Comparison of ENCODE assay signal across 8 mouse cellular contexts in genomic region chr6:91153549-91154064, GRCm38 (mm10). TPM values are rescaled to one million over a fixed set of nuclear protein-coding genes. Genes with fewer than 3 reads are reported as not detected.
A peak's percentile ranks its signal among the peaks of the same experiment; 100 is the strongest.
DNase-seq lines count a peak whose midpoint lies in the region; ATAC-seq lines count a peak whose summit lies in the region.

No protein-coding gene starts in this region.

- ATAC-seq in hindbrain, embryonic 15.5 days (ENCODE audit: low FRiP score, low read depth), result peak; percentile 86
- ATAC-seq in limb, embryonic 13.5 days (ENCODE audit: low FRiP score, low read depth), result peak; percentile 62

- peak overlapping the region; percentile 94 for H3K27ac ChIP-seq in hindbrain, embryonic 15.5 days (replicated peaks)
- H3K27ac ChIP-seq in limb, embryonic 13.5 days, result peak overlapping the region; percentile 29

- H3K9me3 ChIP-seq in hindbrain, embryonic 15.5 days, result no peaks in the 10 kb centered on the region
- H3K9me3 ChIP-seq in limb, embryonic 13.5 days, result no peaks in the 10 kb centered on the region

- no peak overlapping the region; the same call in 1 of the 2 replicates for H3K9ac ChIP-seq in hindbrain, embryonic 15.5 days
- no peak overlapping the region for H3K9ac ChIP-seq in limb, embryonic 13.5 days

- no peaks in the 10 kb centered on the region for H3K36me3 ChIP-seq in hindbrain, embryonic 15.5 days
- H3K36me3 ChIP-seq in limb, embryonic 13.5 days, result no peaks in the 10 kb centered on the region

- DNase-seq in thymus, postnatal 0 days (ENCODE audit: low spot score), result peak; percentile 80
- DNase-seq in thymus, postnatal 14 days, result no peak
- peak; percentile 65 for DNase-seq in embryo, embryonic 9.5 days (ENCODE audit: extremely low spot score)
- DNase-seq in neural tube, embryonic 10.5 days (ENCODE audit: extremely low spot score, low spot score), result peak; percentile 65
- no peak for DNase-seq in ovary, postnatal 36 days (ENCODE audit: low spot score)
- DNase-seq in heart, adult 11 months, result no peak

- H3K27me3 ChIP-seq in hindbrain, embryonic 15.5 days, result no peaks in the 10 kb centered on the region
- H3K27me3 ChIP-seq in limb, embryonic 13.5 days, result no peaks in the 10 kb centered on the region

- H3K4me2 ChIP-seq in hindbrain, embryonic 15.5 days, result peak overlapping the region; percentile 52
- H3K4me2 ChIP-seq in limb, embryonic 13.5 days (replicated peaks), result peak overlapping the region; percentile 56

- peak overlapping the region; percentile 30 for H3K4me3 ChIP-seq in hindbrain, embryonic 15.5 days
- H3K4me3 ChIP-seq in limb, embryonic 13.5 days, result peak overlapping the region; percentile 34

- H3K4me1 ChIP-seq in hindbrain, embryonic 15.5 days (replicated peaks), result peaks cover 64% of the 10 kb centered on the region
- H3K4me1 ChIP-seq in limb, embryonic 13.5 days, result peaks cover 40% of the 10 kb centered on the region

- WGBS in hindbrain, embryonic 15.5 days, result 2% methylated on average over 10 of the region's 10 CpGs
- 2% methylated on average over 10 of the region's 10 CpGs for WGBS in limb, embryonic 13.5 days

RNA-seq across cellular contexts. Expression of gene Hdac11, which starts 2.9 kb away (rescaled TPM):
- polyA plus RNA-seq in thymus, postnatal 0 days (2015; fragmentation: Nextera tagmentation; extraction: Ambion mirVana), result 6.2 and 7.0 TPM in 2 replicates
- polyA plus RNA-seq in hindbrain, embryonic 15.5 days (2015; fragmentation: Nextera tagmentation; extraction: Ambion mirVana), result 43.4 and 44.4 TPM in 2 replicates
- polyA plus RNA-seq in limb, embryonic 13.5 days (2015; fragmentation: Nextera tagmentation; extraction: Ambion mirVana), result 16.1 and 18.6 TPM in 2 replicates

RNA-seq across cellular contexts. Expression of gene Nup210, which starts 37.0 kb away (rescaled TPM):
- 36.0 and 37.9 TPM in 2 replicates for polyA plus RNA-seq in thymus, postnatal 0 days (2015; fragmentation: Nextera tagmentation; extraction: Ambion mirVana)
- 17.0 and 21.2 TPM in 2 replicates for polyA plus RNA-seq in hindbrain, embryonic 15.5 days (2015; fragmentation: Nextera tagmentation; extraction: Ambion mirVana)
- 6.3 and 7.8 TPM in 2 replicates for polyA plus RNA-seq in limb, embryonic 13.5 days (2015; fragmentation: Nextera tagmentation; extraction: Ambion mirVana)

RNA-seq across cellular contexts. Expression of gene Fbln2, which starts 58.6 kb away (rescaled TPM):
- 97.2 and 117 TPM in 2 replicates for polyA plus RNA-seq in thymus, postnatal 0 days (2015; fragmentation: Nextera tagmentation; extraction: Ambion mirVana)
- polyA plus RNA-seq in hindbrain, embryonic 15.5 days (2015; fragmentation: Nextera tagmentation; extraction: Ambion mirVana), result 28.7 and 29.0 TPM in 2 replicates
- 192 and 196 TPM in 2 replicates for polyA plus RNA-seq in limb, embryonic 13.5 days (2015; fragmentation: Nextera tagmentation; extraction: Ambion mirVana)

Comparison
In these comparisons a context has a peak if more than half of its experiments do, and no peak if none do; other contexts are left out.
1. DNase-seq: peak in thymus, postnatal 0 days (single experiment), embryo, embryonic 9.5 days (single experiment) and neural tube, embryonic 10.5 days (single experiment); none in thymus, postnatal 14 days (single experiment), ovary, postnatal 36 days (single experiment) and heart, adult 11 months (single experiment).